Mouse (Mus musculus) heart, embryonic 15.5 days (tissue): ENCODE results near the gene Arhgef15. TPM values are rescaled to one million over a fixed set of nuclear protein-coding genes. Genes with fewer than 3 reads are reported as not detected.
"Not testable (repeated sequence)": the region's sequence is repeated elsewhere in the genome, so short reads cannot be mapped to it uniquely, and the experiment has no call there.

Source experiments
- ATAC-seq: fragments of 200-750 bp; cut with Nextera tagmentation; replicated peaks from 2 replicates; pipeline ENCODE4 v1.8.0; 2017; ENCODE audit warnings: low read depth, moderate TSS enrichment; ENCODE audit not compliant: insufficient number of reproducible peaks, insufficient read depth, low FRiP score
- H3K27ac ChIP-seq: fragments of 300-500 bp; sonication (generic); 2 replicates; pipeline ENCODE4 v1.5.1; 2015; ENCODE audit warnings: mild to moderate bottlenecking, inconsistent platforms
- H3K27me3 ChIP-seq: fragments of 300-500 bp; sonication (generic); 2 replicates; pipeline ENCODE4 v1.6.1; 2015; ENCODE audit warnings: inconsistent platforms
- H3K36me3 ChIP-seq: fragments of 300-500 bp; sonication (generic); 2 replicates; pipeline ENCODE4 v1.6.1; 2015; ENCODE audit warnings: mild to moderate bottlenecking, inconsistent platforms
- H3K4me1 ChIP-seq: fragments of 300-500 bp; sonication (generic); replicated peaks from 2 replicates; pipeline ENCODE4 v1.6.1; 2015; ENCODE audit warnings: inconsistent platforms
- H3K4me2 ChIP-seq: fragments of 300-500 bp; sonication (generic); 2 replicates; pipeline ENCODE4 v1.6.1; 2015; ENCODE audit warnings: inconsistent platforms, mild to moderate bottlenecking, moderate library complexity
- H3K4me3 ChIP-seq: fragments of 300-500 bp; sonication (generic); 2 replicates; pipeline ENCODE4 v1.5.1; 2015; ENCODE audit warnings: mild to moderate bottlenecking, inconsistent platforms
- H3K9ac ChIP-seq: fragments of 300-500 bp; sonication (generic); 2 replicates; pipeline ENCODE4 v1.6.1; 2015; ENCODE audit warnings: mild to moderate bottlenecking, inconsistent platforms
- H3K9me3 ChIP-seq: fragments of 300-500 bp; sonication (generic); replicated peaks from 2 replicates; pipeline ENCODE4 v1.6.1; 2016; ENCODE audit warnings: inconsistent platforms
- WGBS: fragments of 180-500 bp; shearing (Covaris S2); methylation state at CpG from one replicate; pipeline ENCODE4 v1.1.7; 2015; ENCODE audit warnings: mixed read lengths; 5-methylcytosine and 5-hydroxymethylcytosine counted together
- polyA plus RNA-seq: library from polyadenylated mRNA; unstranded; fragments of >200 nt; fragmentation: Nextera tagmentation; extraction: Ambion mirVana; gene quantifications from 2 replicates; pipeline ENCODE4 v1.2.1, GENCODE M21; 2015

The Arhgef15 gene
- polyA plus RNA-seq, 1 experiment from 2014 or later, result 10.8 TPM

DNA sequence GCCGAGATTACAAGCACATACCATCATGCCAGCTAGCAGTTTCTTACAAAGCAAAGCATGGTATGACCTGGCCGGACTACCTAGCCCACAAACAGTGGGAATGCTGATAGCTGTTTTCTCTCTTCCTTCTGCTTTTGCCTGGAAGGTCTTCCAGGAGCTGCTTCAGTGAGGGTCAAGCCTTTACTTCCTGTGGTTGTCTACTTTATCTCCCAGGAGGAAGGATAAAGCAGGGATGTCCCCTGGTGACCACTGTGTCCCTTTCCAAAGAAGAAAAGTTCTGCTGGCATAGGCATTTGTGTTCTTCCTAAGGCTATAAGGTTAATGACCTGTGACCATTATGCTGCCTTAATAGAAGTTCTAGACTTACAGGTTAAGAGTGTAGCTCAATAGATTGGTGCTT is 6.1 kb upstream of the Arhgef15 start:
- H3K27ac ChIP-seq, result no peak overlapping the region
- H3K4me1 ChIP-seq, result peaks cover 8% of the 10 kb centered on the region
- ATAC-seq, result no peak
- no peak overlapping the region for H3K4me2 ChIP-seq
- no peaks in the 10 kb centered on the region for H3K36me3 ChIP-seq
- no peaks in the 10 kb centered on the region for H3K27me3 ChIP-seq
- no peaks in the 10 kb centered on the region for H3K9me3 ChIP-seq
- H3K9ac ChIP-seq, result no peak overlapping the region
- WGBS, result 69% methylated on average over 2 of the region's 2 CpGs
- H3K4me3 ChIP-seq, result no peak overlapping the region

DNA sequence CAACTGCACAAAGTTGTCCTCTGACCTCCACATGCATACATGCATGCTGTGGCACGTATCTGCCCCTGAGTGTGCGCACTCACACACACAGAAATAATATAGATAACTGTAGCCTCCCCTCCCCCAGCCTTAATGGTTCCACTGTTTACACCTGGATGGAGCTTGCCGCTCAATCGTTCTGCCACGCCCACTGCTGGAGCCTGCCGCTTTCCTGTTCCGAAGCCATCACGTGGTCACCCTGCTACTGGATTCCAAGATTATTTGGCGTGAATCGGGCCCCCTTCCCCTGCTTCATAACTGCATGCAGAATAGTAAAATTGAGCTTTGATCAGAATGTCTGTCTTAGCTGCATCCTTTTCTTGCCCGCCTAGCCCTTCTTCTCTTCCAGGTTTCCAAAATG is 4.9 kb upstream of the Arhgef15 start:
- ATAC-seq, H3K4me1 ChIP-seq, H3K4me3 ChIP-seq, H3K4me2 ChIP-seq, H3K9ac ChIP-seq, H3K27ac ChIP-seq, H3K9me3 ChIP-seq, H3K27me3 ChIP-seq, H3K36me3 ChIP-seq: not testable (repeated sequence)
- 25% methylated on average over 11 of the region's 11 CpGs for WGBS

DNA sequence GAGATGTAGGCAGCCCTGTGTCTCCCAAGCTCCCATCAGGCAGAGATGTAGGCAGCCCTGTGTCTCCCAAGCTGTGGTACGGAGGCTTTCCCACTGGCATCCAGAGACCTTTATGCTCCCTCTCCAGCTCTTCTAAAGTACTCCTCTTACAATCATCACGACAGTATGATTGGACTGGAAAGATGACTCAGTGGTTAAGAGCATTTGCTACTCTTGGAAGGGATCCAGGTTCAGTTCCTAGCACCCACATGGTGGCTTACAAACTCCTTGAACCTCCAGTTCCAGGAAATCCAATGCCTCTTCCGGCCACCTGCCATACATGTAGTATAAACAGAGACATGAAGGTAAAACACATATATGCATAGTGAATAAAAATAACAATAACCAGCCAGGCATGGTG is 4.3 kb upstream of the Arhgef15 start:
- H3K4me3 ChIP-seq, result no peak overlapping the region
- no peak overlapping the region for H3K4me2 ChIP-seq
- no peaks in the 10 kb centered on the region for H3K27me3 ChIP-seq
- no peaks in the 10 kb centered on the region for H3K9me3 ChIP-seq
- WGBS, result 57% methylated on average over 3 of the region's 3 CpGs
- no peak overlapping the region for H3K27ac ChIP-seq
- no peaks in the 10 kb centered on the region for H3K4me1 ChIP-seq
- no peak for ATAC-seq
- H3K9ac ChIP-seq, result no peak overlapping the region
- no peaks in the 10 kb centered on the region for H3K36me3 ChIP-seq

DNA sequence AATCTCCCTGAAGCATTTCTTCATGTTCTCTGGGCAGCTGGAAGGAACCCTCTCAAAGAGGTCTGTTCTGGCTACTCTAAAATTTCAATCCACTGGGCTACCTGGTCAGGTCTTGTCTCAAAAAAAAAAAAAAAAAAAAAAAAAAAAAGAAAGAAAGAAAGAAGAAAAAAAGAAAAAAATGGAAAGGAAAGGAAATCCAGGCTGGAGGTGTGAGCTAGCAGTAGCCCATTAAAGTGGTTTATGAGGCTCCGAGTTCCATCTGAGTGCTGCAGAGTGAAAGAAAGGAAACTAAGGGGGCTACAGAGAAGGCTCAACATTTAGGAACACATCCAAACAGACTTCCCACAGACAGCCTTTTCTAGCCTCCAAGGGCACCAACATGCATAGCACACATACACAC is 691 bp upstream of the Arhgef15 start:
- no peak for ATAC-seq
- H3K9me3 ChIP-seq, result no peaks in the 10 kb centered on the region
- no peak overlapping the region for H3K27ac ChIP-seq
- H3K4me1 ChIP-seq, result peaks cover 19% of the 10 kb centered on the region
- no peak overlapping the region for H3K4me3 ChIP-seq
- H3K9ac ChIP-seq, result no peak overlapping the region
- H3K4me2 ChIP-seq, result no peak overlapping the region
- H3K36me3 ChIP-seq, result no peaks in the 10 kb centered on the region
- 100% methylated on average over 1 of the region's 1 CpGs for WGBS
- H3K27me3 ChIP-seq, result peaks cover 12% of the 10 kb centered on the region

DNA sequence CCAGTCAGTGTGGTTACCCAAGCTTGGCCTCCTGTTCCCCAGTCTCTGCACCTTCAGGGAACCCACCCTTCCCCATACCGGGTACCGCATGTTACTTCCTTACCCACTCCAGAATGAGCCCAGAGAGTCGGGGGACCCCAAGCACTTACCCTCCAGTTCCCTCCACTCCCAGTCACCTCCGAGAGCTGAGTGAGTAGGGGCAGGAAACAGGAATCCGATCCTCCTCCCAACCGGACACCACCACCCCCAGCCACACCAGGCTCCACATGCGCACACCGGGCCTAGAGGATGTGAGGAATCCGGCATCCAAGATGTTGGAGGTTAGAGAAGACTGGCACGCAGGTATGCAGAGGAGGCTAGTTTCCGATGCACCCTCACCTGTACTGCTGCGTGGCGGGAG is 583 bp downstream of the Arhgef15 start:
- WGBS, result 25% methylated on average over 13 of the region's 13 CpGs
- peak overlapping the region; percentile 1; the same call in 1 of the 2 replicates for H3K9ac ChIP-seq
- no peaks in the 10 kb centered on the region for H3K9me3 ChIP-seq
- peaks cover 19% of the 10 kb centered on the region for H3K4me1 ChIP-seq
- peak overlapping the region; percentile 43 for H3K4me3 ChIP-seq
- H3K4me2 ChIP-seq, result peak overlapping the region; percentile 37
- ATAC-seq, result peak; percentile 68; the same call in 1 of the 2 replicates
- H3K27ac ChIP-seq, result peak overlapping the region; percentile 68
- H3K27me3 ChIP-seq, result peaks cover 16% of the 10 kb centered on the region
- no peaks in the 10 kb centered on the region for H3K36me3 ChIP-seq

DNA sequence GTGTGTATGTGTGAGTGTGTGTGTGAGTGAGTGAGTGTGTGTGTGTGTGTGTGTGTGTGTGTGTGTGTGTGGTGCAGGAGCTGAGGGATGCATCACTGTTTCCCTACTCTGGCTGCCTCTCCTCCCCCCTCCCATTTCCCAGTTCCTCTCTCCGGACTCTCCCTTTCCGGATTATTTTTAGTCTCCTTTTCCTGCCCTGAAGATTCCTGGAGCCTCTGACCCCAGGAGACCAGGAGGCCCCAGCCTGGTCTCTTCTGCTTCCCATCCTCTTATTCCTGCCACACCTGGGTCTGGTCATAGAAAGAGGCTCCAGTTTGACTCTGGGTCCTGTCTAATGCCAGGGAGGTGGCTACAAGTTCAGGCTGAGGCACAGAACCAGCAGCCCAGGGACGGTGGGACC is 1.2 kb downstream of the Arhgef15 start:
- Histone ChIP-seq H3K36me3 (no peaks in the 10 kb centered on the region), H3K4me3 (peak overlapping the region; percentile 43), H3K4me2 (peak overlapping the region; percentile 84), H3K27me3 (peaks cover 16% of the 10 kb centered on the region), H3K9me3 (no peaks in the 10 kb centered on the region), H3K9ac (peak overlapping the region; percentile 1; the same call in 1 of the 2 replicates), H3K4me1 (peaks cover 19% of the 10 kb centered on the region), H3K27ac (peak overlapping the region; percentile 68)
- ATAC-seq, result peak; percentile 60
- WGBS, result 13% methylated on average over 3 of the region's 3 CpGs

DNA sequence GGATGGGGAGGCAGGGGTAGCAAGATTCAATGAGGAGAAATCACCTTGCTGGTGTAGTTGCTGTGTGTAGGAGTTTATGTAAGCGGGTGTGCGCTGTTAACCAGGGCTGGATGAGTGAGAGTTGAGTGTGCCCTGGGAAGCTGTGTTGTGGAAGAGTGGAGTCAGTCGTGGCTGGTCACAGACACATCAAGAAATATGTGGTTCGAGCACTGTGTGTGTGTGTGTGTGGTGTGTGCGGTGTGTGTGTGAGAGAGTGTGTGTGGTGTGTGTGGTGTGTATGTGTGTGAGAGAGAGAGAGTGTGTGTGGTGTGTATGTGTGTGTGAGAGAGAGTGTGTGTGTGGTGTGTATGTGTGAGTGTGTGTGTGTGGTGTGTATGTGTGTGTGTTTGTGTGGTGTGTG is 1.8 kb downstream of the Arhgef15 start:
- Histone ChIP-seq H3K4me1 (peaks cover 19% of the 10 kb centered on the region), H3K4me2 (peak overlapping the region; percentile 84), H3K36me3 (no peaks in the 10 kb centered on the region), H3K27me3 (peaks cover 16% of the 10 kb centered on the region), H3K9ac (0 out of 2 replicates have a peak overlapping the region, but pooled peaks have one; percentile 52), H3K4me3 (peak overlapping the region; percentile 52; the same call in 1 of the 2 replicates), H3K27ac (peak overlapping the region; percentile 27; the same call in 1 of the 2 replicates), H3K9me3 (no peaks in the 10 kb centered on the region)
- whole genome bisulfite sequencing, result 58% methylated on average over 5 of the region's 5 CpGs
- ATAC-seq, result no peak

DNA sequence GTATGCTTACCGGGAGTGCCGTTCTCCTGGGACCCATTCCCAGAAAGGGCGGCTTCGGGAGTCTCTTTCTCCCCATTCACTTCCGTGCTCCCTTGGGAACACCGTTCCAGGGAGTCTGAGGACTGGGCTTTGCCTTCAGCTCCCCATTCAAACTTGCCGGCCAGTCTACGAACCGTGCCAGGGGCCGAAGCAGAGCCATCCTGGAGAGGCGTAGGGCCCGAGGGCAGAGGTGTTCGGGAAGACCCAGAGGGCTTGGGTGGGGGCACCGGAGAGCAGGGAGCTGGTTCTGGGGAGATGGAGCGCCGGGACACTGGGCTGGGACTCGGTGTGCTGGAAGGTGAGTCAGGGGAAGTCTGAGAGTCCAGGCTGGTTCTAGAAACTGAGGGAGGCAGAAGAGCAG is 2.9 kb downstream of the Arhgef15 start:
- H3K4me1 ChIP-seq, result peaks cover 19% of the 10 kb centered on the region
- H3K9ac ChIP-seq, result peak overlapping the region; percentile 52
- H3K27ac ChIP-seq, result no peak overlapping the region
- whole genome bisulfite sequencing, result 3% methylated on average over 17 of the region's 17 CpGs
- peaks cover 16% of the 10 kb centered on the region for H3K27me3 ChIP-seq
- H3K36me3 ChIP-seq, result no peaks in the 10 kb centered on the region
- H3K4me3 ChIP-seq, result peak overlapping the region; percentile 52
- no peaks in the 10 kb centered on the region for H3K9me3 ChIP-seq
- H3K4me2 ChIP-seq, result peak overlapping the region; percentile 84
- no peak for ATAC-seq

DNA sequence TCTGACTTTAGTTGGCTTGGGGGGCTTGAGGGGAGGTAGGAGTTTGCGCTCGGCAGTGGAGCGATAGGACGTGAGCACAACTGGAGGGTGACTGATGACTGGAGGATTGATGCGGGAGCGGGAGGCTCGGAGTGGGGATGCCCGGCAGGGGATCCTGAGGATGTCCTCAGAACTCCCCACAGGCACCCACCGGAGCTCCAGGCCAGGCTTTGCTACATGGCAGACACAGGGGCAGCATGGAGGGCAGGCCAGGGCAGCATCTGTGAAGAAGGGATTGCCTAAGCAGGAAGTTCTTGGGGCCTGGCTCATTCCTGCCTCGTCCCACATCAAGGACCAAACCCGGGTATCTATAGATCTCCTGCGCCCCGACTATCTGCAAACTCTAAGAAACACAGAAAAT is 3.4 kb downstream of the Arhgef15 start:
- Histone ChIP-seq H3K4me3 (peak overlapping the region; percentile 52), H3K4me1 (peaks cover 19% of the 10 kb centered on the region), H3K27me3 (peaks cover 16% of the 10 kb centered on the region), H3K9ac (peak overlapping the region; percentile 52; the same call in 1 of the 2 replicates), H3K27ac (no peak overlapping the region), H3K36me3 (no peaks in the 10 kb centered on the region), H3K9me3 (no peaks in the 10 kb centered on the region), H3K4me2 (peak overlapping the region; percentile 84)
- WGBS, result 11% methylated on average over 13 of the region's 13 CpGs
- ATAC-seq, result no peak

DNA sequence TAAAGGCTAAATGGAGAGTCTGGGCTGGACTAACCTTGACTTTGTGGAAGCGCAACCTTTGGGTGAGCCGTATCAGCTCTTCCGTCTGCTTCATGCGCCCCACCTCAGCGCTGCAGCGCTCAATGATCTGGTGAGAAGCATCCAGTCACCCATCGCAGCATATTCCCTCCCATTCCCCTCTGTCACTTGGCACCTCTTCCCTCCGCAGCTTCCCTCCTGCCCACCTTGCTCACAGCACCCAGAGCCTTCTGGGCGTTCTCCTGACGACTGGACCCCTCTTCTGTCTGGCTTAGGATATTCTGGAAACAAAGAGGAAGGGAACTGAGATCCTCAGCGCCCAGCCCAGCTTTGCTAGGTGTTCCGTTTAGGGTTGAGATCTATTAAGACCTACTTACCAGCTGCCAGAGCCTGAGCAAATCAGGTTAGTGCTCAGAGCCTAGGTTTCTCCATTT is 9.7 kb downstream of the Arhgef15 start:
- ATAC-seq, result no peak
- WGBS, result 23% methylated on average over 12 of the region's 12 CpGs
- no peaks in the 10 kb centered on the region for H3K9me3 ChIP-seq
- H3K4me1 ChIP-seq, result peaks cover 7% of the 10 kb centered on the region
- H3K36me3 ChIP-seq, result no peaks in the 10 kb centered on the region
- H3K4me2 ChIP-seq, result peak overlapping the region; percentile 45
- H3K9ac ChIP-seq, result no peak overlapping the region
- H3K27me3 ChIP-seq, result peaks cover 7% of the 10 kb centered on the region; the same call in 1 of the 2 replicates
- peak overlapping the region; percentile 21; the same call in 1 of the 2 replicates for H3K4me3 ChIP-seq
- no peak overlapping the region for H3K27ac ChIP-seq

DNA sequence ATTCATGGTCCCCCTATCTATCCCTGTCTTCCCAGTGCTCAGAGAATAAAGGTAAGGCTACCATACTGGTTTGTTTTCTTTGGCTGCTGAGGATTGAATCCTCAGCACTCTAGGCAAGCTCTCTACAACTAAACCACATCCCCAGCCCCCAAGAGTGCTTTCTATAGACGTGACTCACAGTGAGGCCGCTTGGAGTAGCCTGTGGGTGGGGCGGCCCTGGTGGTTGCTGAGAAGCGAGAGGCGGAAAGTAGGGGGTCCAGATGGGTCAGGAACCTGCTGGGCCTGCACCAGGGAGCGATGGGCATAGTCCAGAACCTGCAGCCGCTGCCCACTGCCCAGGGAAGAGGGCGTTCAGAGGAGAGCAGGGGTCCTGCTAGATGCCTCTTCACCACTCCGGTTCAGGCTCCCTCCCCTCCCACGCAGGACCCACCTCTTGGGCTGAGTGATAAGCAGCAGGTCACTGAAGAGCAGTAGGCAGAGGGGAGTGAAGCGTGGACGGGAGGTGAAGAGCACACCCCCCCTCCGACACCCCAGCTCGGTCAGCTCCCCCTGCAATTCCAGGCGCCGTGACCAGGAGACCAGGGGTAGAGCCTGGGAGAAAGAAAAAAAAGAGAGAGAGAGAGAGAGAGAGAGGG is 10.4 kb downstream of the Arhgef15 start:
- Histone ChIP-seq H3K9me3 (no peaks in the 10 kb centered on the region), H3K4me3 (peak overlapping the region; percentile 20; the same call in 1 of the 2 replicates), H3K27ac (no peak overlapping the region), H3K4me2 (peak overlapping the region; percentile 51), H3K36me3 (no peaks in the 10 kb centered on the region), H3K27me3 (peaks cover 6% of the 10 kb centered on the region; the same call in 1 of the 2 replicates), H3K9ac (0 out of 2 replicates have a peak overlapping the region, but pooled peaks have one; percentile 12), H3K4me1 (peaks cover 7% of the 10 kb centered on the region)
- WGBS, result 21% methylated on average over 14 of the region's 16 CpGs
- ATAC-seq, result no peak

DNA sequence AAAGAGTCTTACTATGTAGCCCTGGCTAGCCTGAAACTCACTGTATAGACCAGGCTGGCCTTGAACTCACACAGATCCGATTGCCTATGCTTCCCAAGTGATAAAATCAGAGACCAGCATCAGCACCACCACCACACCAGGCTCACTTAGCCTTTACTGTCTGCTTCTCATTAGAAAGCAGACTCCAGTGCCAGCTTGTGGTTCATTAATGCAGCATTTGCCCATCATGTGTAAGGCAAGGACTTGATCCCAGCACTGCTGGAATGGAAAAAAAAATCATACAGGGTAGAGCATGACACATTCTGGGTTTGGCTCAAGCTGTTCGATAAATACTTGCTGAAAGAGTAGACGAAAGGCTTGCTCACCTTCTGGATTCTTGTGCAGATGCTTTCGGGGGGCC is 11.3 kb downstream of the Arhgef15 start:
- no peak overlapping the region for H3K4me2 ChIP-seq
- WGBS, result 79% methylated on average over 4 of the region's 4 CpGs
- H3K9me3 ChIP-seq, result no peaks in the 10 kb centered on the region
- no peak overlapping the region for H3K4me3 ChIP-seq
- H3K4me1 ChIP-seq, result peaks cover 7% of the 10 kb centered on the region
- ATAC-seq, result no peak
- H3K9ac ChIP-seq, result no peak overlapping the region
- H3K27me3 ChIP-seq, result 0 out of 2 replicates have a peak, but pooled peaks cover 3% of the 10 kb centered on the region
- H3K27ac ChIP-seq, result no peak overlapping the region
- no peaks in the 10 kb centered on the region for H3K36me3 ChIP-seq
